Mouse (Mus musculus): ENCODE measurements at regions not wholly inside any gene's neighbourhood (a gene's known extent, or its start where the extent isn't known, plus 50 kb on each side); places are given as distances from the start of the nearest gene placed in this dataset.

- no peak for TF ChIP-seq GATA1 (IDR thresholded peaks at IDR 0.05; ENCODE audit: low read length)
- TF ChIP-seq TAL1 (IDR thresholded peaks at IDR 0.05; ENCODE audit: low read length) = no peak
These were observed 97.8 kb downstream of the Cstad start for GRCm38 (mm10) chr2:30692561-30693205.
